Mouse (Mus musculus) CH12.LX (cell line): Measurements from ENCODE around the gene Aggf1. TPM values are rescaled to one million over a fixed set of nuclear protein-coding genes. Genes with fewer than 3 reads are reported as not detected.

Experiments used
- DNase-seq: peaks from one replicate; pipeline ENCODE4 v3.0.0-alpha.2; 2013; ENCODE audit errors: extremely low read depth
- H3K27ac ChIP-seq: 2 replicates; pipeline ENCODE4 v1.5.1; 2012; ENCODE audit warnings: low read depth, mild to moderate bottlenecking, control low read depth, moderate library complexity; ENCODE audit not compliant: insufficient read depth
- H3K27me3 ChIP-seq: replicated peaks from 2 replicates; pipeline ENCODE3; 2012; ENCODE audit warnings: inconsistent platforms
- H3K36me3 ChIP-seq, 2 experiments: replicated peaks in 1 of 2; 2 replicates each; pipeline versions ENCODE3 to v1.6.1; 2012; ENCODE audit warnings: inconsistent platforms in 1 of 2, low read length in 1 of 2, mild to moderate bottlenecking in 1 of 2, mixed read lengths in 1 of 2, moderate library complexity in 1 of 2; ENCODE audit not compliant: control insufficient read depth in 1 of 2, insufficient read depth in 1 of 2
- H3K4me1 ChIP-seq, 2 experiments: 2 replicates each; pipeline ENCODE4 v1.6.1; 2012; ENCODE audit warnings: inconsistent platforms in 1 of 2, moderate library complexity in 1 of 2; ENCODE audit not compliant: insufficient read depth in 2 of 2, control insufficient read depth in 1 of 2
- H3K4me2 ChIP-seq: 2 replicates; pipeline ENCODE4 v1.6.1; 2012; ENCODE audit warnings: low read depth, mild to moderate bottlenecking, control low read depth; ENCODE audit not compliant: poor library complexity, insufficient read depth, severe bottlenecking
- H3K4me3 ChIP-seq, 3 experiments: fragments of 150-350 bp in 1 of 3; sonication (generic) in 1 of 3; replicated peaks in 1 of 3; 2 replicates each; pipeline versions ENCODE3 to v1.5.1; 2011 to 2012; ENCODE audit warnings: low read depth in 2 of 3, low read length in 2 of 3, mild to moderate bottlenecking in 2 of 3, moderate library complexity in 2 of 3, control low read depth in 1 of 3, improper control_type of control experiment in 1 of 3, inconsistent platforms in 1 of 3, mixed read lengths in 1 of 3; ENCODE audit not compliant: poor library complexity in 1 of 3
- H3K79me2 ChIP-seq: replicated peaks from 2 replicates; pipeline ENCODE4 v1.6.1; 2012; ENCODE audit warnings: mild to moderate bottlenecking, moderate library complexity; ENCODE audit not compliant: control insufficient read depth, poor library complexity, insufficient read depth, severe bottlenecking; ENCODE audit errors: extremely low read depth
- H3K9ac ChIP-seq: 2 replicates; pipeline ENCODE4 v1.6.1; 2012; ENCODE audit warnings: low read depth, mild to moderate bottlenecking, control low read depth, moderate library complexity; ENCODE audit not compliant: insufficient read depth
- H3K9me3 ChIP-seq: replicated peaks from 2 replicates; pipeline ENCODE3; 2012; ENCODE audit warnings: low read length, inconsistent platforms, mixed read lengths
- CHD2 ChIP-seq: IDR thresholded peaks from 2 replicates; pipeline ENCODE4 v1.6.1; 2011; ENCODE audit warnings: low read length, improper control_type of control experiment
- E2F4 ChIP-seq: IDR thresholded peaks from 2 replicates; pipeline ENCODE4 v1.6.1; 2011; ENCODE audit warnings: low read depth, low read length, improper control_type of control experiment; ENCODE audit not compliant: insufficient replicate concordance
- EP300 ChIP-seq: IDR thresholded peaks from 2 replicates; pipeline ENCODE4 v1.6.1; 2011; ENCODE audit warnings: low read length, improper control_type of control experiment
- JUN ChIP-seq: IDR thresholded peaks from 2 replicates; pipeline ENCODE4 v1.6.1; 2011; ENCODE audit warnings: low read depth, mild to moderate bottlenecking, low read length, improper control_type of control experiment, moderate library complexity; ENCODE audit not compliant: insufficient read depth
- KAT2A ChIP-seq: IDR thresholded peaks from 2 replicates; pipeline ENCODE4 v1.6.1; 2012; ENCODE audit warnings: low read length, improper control_type of control experiment, inconsistent platforms; ENCODE audit not compliant: insufficient replicate concordance
- MAX ChIP-seq: IDR thresholded peaks from 2 replicates; pipeline ENCODE4 v1.6.1; 2011; ENCODE audit warnings: low read length, improper control_type of control experiment
- MXI1 ChIP-seq: IDR thresholded peaks from 2 replicates; pipeline ENCODE4 v1.6.1; 2011; ENCODE audit warnings: mild to moderate bottlenecking, low read depth, low read length, improper control_type of control experiment
- MYC ChIP-seq: IDR thresholded peaks from 2 replicates; pipeline ENCODE4 v1.6.1; 2011; ENCODE audit warnings: low read depth, mild to moderate bottlenecking, improper control_type of control experiment, low read length
- NELFE ChIP-seq: IDR thresholded peaks from 2 replicates; pipeline ENCODE4 v1.6.1; 2011; ENCODE audit warnings: low read depth, low read length, improper control_type of control experiment
- NRF1 ChIP-seq: IDR thresholded peaks from 2 replicates; pipeline ENCODE4 v1.6.1; 2014; ENCODE audit warnings: low read depth, mild to moderate bottlenecking, inconsistent platforms, low read length, improper control_type of control experiment, moderate library complexity
- POLR2AphosphoS2 ChIP-seq: IDR thresholded peaks from 2 replicates; pipeline ENCODE4 v1.6.1; 2011; ENCODE audit warnings: low read depth, low read length, improper control_type of control experiment
- RAD21 ChIP-seq: IDR thresholded peaks from 2 replicates; pipeline ENCODE4 v1.6.1; 2011; ENCODE audit warnings: low read depth, mild to moderate bottlenecking, low read length, improper control_type of control experiment, moderate library complexity
- RCOR1 ChIP-seq: conservative IDR thresholded peaks from 2 replicates; pipeline ENCODE4 v1.6.1; 2012; ENCODE audit warnings: low read depth, mild to moderate bottlenecking, inconsistent platforms, low read length, improper control_type of control experiment
- SIN3A ChIP-seq: IDR thresholded peaks from 2 replicates; pipeline ENCODE4 v1.6.1; 2012; ENCODE audit warnings: low read length, improper control_type of control experiment, inconsistent platforms
- SMC3 ChIP-seq: IDR thresholded peaks from 2 replicates; pipeline ENCODE4 v1.6.1; 2011; ENCODE audit warnings: low read depth, low read length, improper control_type of control experiment
- USF1 ChIP-seq: IDR thresholded peaks from 2 replicates; pipeline ENCODE4 v1.6.1; 2014; ENCODE audit warnings: low read depth, mild to moderate bottlenecking, inconsistent platforms, low read length, improper control_type of control experiment
- USF2 ChIP-seq: conservative IDR thresholded peaks from 2 replicates; pipeline ENCODE4 v1.6.1; 2011; ENCODE audit warnings: low read depth, low read length, improper control_type of control experiment
- ZKSCAN1 ChIP-seq: IDR thresholded peaks from 2 replicates; pipeline ENCODE4 v1.6.1; 2012; ENCODE audit warnings: low read depth, inconsistent platforms, low read length, improper control_type of control experiment, borderline replicate concordance
- ZMIZ1 ChIP-seq: IDR thresholded peaks from 2 replicates; pipeline ENCODE4 v1.6.1; 2012; ENCODE audit warnings: low read depth, mild to moderate bottlenecking, inconsistent platforms, low read length, improper control_type of control experiment
- ZNF384 ChIP-seq: IDR thresholded peaks from 2 replicates; pipeline ENCODE4 v1.6.1; 2012; ENCODE audit warnings: low read depth, low read length, improper control_type of control experiment, inconsistent platforms
- dilution Hi-C: fragments of 300-500 bp; cut with MboI; formaldehyde crosslinking; loops from 2 replicates; pipeline ENCODE4 v1.14.3; 2020; ENCODE audit warnings: low sequenced_read_pairs; ENCODE audit not compliant: extremely low pct_unique_long_range_greater_than_20kb, extremely low pct_ligation_motif_present
- in situ Hi-C: fragments of 300-500 bp; cut with MboI; formaldehyde crosslinking; loops from 3 replicates; pipeline ENCODE4 v1.14.3; 2019; ENCODE audit warnings: low sequenced_read_pairs, low pct_ligation_motif_present, low pct_unique_long_range_greater_than_20kb, mixed read lengths
- polyA plus RNA-seq: library from polyadenylated mRNA; unstranded; fragments of >175 nt; gene quantifications from 2 replicates; pipeline ENCODE4 v1.2.1, GENCODE M21; 2012; ENCODE audit warnings: low read depth; ENCODE audit not compliant: insufficient read length
- total RNA-seq, 2 experiments: library from RNA; depleted of rRNA; stranded (reverse); fragments of 300-350 nt in 1 of 2; fragments of >200 nt in 1 of 2; gene quantifications; 2 replicates each; pipeline ENCODE4 v1.2.3; 2012 to 2014

The Aggf1 gene
- total and polyA plus RNA-seq, 3 experiments = 47.3 to 68.6 (median 49.1) TPM

DNA sequence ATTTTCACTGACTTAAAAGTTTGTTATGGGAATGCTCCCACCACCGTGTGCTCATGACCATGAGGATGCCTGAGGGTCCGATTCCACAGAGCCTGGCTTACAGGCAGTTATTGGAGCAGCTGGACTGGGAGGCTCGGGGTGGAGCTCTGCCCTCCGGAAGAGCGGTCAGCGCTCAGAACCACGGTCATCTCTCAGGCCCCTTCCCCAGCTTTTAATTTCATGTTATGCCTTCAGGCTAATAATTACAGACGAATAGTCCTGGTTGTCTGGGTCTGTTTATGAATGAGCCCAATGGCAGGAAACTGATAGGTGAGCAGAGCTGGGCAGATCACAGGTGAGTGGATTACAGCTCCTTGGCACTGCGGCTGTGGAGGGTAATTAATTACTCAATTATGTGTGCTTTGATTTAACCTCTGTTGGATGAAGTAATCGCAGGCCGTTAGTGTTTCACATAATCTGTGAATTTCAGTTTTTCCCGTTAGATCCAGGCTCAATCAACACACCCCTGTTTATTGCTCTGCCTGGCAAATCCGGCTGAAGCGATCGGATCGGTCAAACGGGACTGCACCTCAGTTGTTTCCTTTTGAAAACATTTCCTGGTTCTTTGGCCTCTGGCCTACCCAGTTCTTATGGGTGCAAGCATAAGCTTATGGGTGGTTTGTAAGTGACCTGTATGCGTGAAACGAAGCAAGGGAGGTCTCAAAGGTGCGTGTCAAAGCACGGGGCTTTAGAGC, 48.4 kb downstream of the Aggf1 start:
- Histone ChIP-seq H3K4me1 (peaks cover 3 to 34% of the 10 kb centered on the region in 2 experiments; a peak in 3 of 4 replicates), H3K9me3 (no peaks in the 10 kb centered on the region), H3K36me3 (peaks cover 2 to 37% of the 10 kb centered on the region in 2 experiments), H3K27ac (no peak overlapping the region), H3K27me3 (no peaks in the 10 kb centered on the region), H3K4me2 (peak overlapping the region; percentile 88), H3K79me2 (peaks cover 32% of the 10 kb centered on the region), H3K4me3 (peak overlapping the region; percentile 58 to 85 (median 66))
- DNase-seq = peak; percentile 19
- dilution Hi-C loops (no loop called here), in situ Hi-C loops (no loop called here)
- TF ChIP-seq CHD2 (no peak), MXI1 (no peak), JUN (no peak), RAD21 (no peak), KAT2A (no peak), ZMIZ1 (no peak), MAX (no peak), E2F4 (no peak), RCOR1 (no peak), NELFE (no peak), POLR2AphosphoS2 (no peak), USF2 (no peak), NRF1 (no peak), USF1 (no peak), ZNF384 (no peak), SMC3 (no peak), ZKSCAN1 (no peak), EP300 (no peak)
- TF ChIP-seq, all 38 proteins: peak for 0
- peak overlapping the region; percentile 85 for H3K9ac ChIP-seq

DNA sequence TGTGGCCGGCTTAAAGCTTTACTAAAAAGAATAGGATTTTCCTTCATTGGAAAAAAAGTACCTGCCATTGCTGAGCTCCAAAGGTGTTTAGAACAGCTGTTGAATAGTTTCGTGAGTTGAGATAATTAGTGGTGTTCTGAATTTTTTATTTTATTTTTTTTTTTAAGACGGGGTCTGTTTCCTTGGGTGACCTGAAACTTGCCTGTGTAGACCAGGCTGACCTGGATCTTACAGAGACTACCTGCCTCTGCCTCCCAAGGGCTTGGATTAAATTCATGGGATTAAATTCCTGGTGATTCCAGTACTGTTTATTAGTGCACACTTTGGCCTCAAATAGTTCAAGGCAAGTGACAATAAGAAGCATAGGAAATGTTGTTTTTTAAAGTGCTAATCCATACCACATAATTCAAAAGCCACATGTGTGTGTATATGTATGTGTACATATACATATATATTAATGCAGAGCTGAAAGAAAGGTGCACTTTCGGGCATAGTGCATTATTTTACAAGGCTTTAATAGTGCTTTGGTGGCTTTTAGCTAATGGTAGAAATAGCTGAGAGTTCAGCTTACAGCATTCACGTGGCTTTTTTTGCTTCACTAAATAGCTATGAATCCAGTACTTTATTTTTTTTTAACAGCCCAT, 49.1 kb downstream of the Aggf1 start:
- Histone ChIP-seq H3K4me2 (peak overlapping the region; percentile 88), H3K36me3 (peaks cover 0 to 29% of the 10 kb centered on the region in 2 experiments), H3K79me2 (peaks cover 28% of the 10 kb centered on the region), H3K4me3 (peak overlapping the region; percentile 66 to 88 (median 85)), H3K27ac (no peak overlapping the region), H3K4me1 (peaks cover 3 to 34% of the 10 kb centered on the region in 2 experiments; a peak in 3 of 4 replicates), H3K9ac (peak overlapping the region; percentile 85), H3K9me3 (no peaks in the 10 kb centered on the region), H3K27me3 (no peaks in the 10 kb centered on the region)
- in situ Hi-C loops (no loop called here), dilution Hi-C loops (no loop called here)
- no peak for TF ChIP-seq NELFE
- TF ChIP-seq MYC = no peak
- 0 out of 2 replicates have a peak, but pooled peaks have one; percentile 20 for TF ChIP-seq ZNF384
- TF ChIP-seq SIN3A = peak; percentile 52; the same call in 1 of the 2 replicates
- no peak for DNase-seq
